Mouse (Mus musculus): ENCODE measurements around the gene Col17a1.

Gene Col17a1

GRCm38 (mm10) chr19:47659765-47660408 lies 32.0 kb downstream of the Col17a1 start:
- peak; percentile 35 for DNase-seq

GRCm38 (mm10) chr19:47658914-47659535 lies 32.9 kb downstream of the Col17a1 start:
- peak; percentile 64 for DNase-seq

DNA sequence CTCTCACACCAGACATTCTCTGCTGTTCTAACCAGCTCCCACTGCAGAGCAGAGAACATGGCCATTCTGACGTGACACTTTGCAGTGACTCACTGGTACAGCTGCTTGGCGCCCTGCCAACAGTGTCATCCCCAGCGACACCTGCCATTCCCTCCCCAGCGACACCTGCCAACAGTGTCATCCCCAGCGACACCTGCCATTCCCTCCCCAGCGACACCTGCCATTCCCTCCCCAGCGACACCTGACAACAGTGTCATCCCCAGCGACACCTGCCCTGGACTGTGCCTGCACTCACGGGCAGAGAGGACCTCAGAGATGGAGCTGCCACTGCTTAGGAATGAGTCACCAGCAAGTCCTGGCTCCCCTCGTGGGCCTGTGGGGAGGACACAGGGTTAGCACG lies 37.0 kb downstream of the Col17a1 start:
- DNase-seq = no peak

- no peak for DNase-seq
Measured at GRCm38 (mm10) chr19:47653173-47653572, 38.7 kb downstream of the Col17a1 start.

DNA sequence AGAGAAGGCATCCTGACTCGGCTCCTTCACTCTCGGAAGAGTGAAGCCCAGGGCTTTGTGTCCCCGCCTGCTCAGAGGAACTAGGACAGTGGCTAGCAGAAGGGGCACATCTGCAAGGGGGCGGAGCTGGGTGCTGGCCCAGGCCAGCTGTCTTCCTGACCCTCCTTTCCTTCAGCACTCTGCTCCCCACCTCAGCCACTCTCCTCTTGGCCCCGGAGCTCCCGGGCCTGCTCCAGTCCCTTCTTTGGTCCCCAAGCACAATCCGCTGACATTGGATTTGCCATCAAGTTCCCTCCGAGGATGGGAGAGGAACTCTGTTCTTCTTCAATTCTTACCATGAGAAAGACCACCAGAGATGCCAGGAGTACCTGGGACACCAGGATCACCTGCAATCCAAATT lies 39.6 kb downstream of the Col17a1 start:
- DNase-seq = no peak

DNA sequence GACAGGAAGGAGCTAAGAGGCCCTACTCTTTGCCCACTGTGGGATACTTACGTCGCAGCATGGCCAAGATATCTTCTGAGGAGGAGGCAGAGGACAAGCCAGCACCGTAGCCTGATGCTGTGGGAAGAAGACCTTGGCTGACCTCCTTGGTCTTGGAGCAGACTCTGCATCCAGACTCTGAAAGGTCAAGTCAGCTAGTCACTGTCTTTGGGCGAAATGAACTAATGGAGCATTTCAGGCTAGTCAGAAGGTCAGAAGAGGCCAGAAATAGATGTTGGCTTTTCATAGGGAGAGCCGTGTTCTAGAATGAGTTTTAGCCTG lies 40.8 kb downstream of the Col17a1 start:
- DNase-seq = no peak

GRCm38 (mm10) chr19:47650366-47651159 lies 41.3 kb downstream of the Col17a1 start:
- no peak for DNase-seq

- DNase-seq = no peak
Measured at GRCm38 (mm10) chr19:47649071-47649470, 42.8 kb downstream of the Col17a1 start.

DNA sequence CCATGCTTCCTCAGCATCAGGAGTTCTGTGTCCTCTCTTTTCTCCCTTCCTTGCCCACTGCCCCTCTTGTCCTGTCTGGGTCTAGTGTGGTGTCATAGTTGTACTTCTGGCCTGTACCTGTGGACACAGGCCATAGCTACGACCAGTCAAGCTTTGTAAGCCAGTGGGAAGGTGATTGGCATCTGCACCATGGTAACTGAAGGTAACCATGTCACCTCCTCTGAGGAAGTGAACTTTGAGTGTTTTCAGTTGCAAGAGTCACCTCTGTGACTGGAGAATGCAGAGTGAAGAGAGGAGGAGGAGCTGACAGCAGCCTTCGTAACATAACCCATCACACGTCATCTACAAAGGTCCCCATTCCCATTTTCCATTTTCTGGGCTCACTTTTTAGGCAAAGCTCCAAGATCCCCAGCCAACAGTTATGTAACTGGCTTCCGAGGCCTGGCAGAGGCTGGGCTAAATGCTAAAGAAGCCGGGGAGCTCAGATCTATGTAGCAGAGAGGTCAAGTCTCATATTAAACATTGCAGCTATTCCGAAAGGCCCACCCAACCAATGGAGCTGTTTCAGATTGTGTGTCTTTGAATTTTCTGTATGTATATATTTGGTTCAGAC lies 45.3 kb downstream of the Col17a1 start:
- DNase-seq = no peak

- DNase-seq = no peak
Measured at GRCm38 (mm10) chr19:47645583-47645982, 46.3 kb downstream of the Col17a1 start.

GRCm38 (mm10) chr19:47643910-47644309 lies 48.0 kb downstream of the Col17a1 start:
- no peak for DNase-seq

DNA sequence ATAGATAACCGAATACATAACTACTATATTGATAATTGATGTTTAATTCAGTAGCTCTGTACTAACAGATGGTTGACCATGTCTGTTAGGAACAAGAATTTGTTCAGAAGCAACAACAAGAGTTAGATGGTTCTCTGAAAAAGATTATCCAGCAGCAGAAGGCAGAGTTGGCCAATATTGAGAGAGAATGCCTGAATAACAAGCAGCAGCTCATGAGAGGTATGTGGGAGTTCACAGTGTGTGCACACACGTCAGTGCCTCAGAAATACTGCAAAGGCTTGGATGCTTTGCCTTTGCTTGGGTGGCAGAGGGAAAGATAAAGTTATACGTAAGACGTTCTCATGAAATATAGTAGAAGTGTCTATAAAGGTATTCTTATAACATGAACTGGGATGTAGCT lies 56.5 kb downstream of the Col17a1 start:
- DNase-seq = no peak

- no peak for DNase-seq
Measured at GRCm38 (mm10) chr19:47631799-47632198, 60.1 kb downstream of the Col17a1 start.

DNA sequence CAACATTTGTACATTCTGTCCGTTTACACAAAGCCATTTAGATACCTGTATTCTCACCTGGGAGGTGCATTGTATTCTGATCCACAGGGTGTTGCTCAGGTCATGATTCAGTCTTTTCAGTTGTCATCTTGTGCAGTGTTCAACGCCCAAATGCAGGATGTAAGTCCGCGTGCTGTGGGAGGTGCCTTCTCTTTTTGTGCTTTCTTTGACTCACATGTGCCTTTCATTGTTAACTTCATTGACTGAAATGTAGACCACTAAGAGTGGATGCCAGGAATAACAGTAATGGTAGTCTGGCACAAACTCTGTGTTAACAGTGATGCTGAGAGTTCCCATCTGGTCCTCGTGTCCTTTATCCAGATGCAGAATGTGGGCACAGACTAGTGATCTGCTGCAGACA lies 61.5 kb downstream of the Col17a1 start:
- DNase-seq = no peak

DNA sequence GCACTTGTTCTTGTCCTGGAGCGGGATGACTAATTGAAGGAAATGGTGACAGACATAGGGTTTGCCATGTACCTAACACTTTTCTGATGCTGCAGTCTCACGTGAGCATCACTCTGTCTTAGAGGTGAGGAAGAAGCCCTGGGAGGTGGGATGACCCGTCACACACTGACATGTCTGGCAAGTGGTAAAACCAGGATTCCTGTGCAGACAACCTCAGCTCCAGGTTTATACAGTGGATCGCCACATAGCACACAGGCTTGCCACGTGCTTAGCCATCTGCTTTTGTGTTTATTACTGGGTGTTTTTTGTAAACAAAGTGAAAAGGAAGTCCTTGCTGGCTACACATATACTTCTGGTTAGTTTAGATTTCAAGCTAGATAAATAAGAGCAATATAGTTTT lies 62.8 kb downstream of the Col17a1 start:
- no peak for DNase-seq

DNA sequence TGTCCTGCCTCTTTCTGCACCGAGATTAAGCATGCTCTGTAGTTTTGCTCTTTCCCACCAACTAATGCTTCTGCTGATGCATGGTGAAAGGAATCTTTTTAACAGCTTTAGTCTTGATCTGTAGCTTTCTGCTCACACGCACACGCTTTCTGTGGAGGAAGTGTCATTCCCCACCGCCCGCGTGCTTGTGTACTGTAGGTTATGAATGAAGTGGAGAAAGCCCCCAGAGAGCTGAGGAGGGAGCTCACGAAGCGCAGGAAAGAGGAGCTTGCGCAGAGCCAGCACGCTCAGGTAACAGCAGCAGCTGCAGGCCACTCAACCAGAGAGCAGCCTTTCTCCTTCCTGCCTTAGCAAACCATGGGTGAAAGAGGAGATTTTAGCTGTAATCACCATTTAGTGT lies 64.4 kb downstream of the Col17a1 start:
- no peak for DNase-seq

DNA sequence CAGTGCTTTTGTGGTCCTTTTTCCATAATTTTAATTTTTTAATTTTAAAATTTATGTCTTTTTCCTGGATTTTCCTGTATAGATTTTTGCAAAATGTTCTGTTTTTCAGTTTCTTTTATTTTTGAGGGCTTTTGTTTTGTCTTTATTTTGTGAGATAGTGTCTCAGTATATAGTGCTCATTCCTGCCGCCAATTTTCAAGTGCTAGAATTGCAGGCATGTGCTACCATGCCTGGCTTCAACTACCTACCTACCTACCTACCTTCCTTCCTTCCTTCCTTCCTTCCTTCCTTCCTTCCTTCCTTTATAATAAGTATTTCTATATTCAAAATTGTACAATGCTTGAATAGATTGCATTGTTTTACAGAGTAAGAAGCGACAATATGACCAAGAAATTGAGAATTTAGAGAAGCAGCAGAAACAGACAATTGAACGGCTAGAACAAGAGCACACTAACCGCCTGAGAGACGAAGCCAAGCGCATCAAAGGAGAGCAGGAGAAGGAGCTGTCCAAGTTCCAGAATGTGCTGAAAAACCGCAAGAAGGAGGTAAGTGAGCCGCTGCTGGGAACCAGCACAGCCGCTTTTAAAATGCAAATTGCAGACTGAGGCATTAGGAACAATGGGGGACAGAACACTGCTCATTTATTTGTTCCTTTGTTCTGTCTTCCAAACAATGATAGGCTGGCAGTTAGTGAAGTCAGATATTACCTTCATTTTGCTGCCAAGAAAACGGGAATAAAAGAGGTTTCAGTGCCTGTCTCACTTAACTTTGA lies 66.8 kb downstream of the Col17a1 start:
- DNase-seq = no peak

GRCm38 (mm10) chr19:47621478-47621877 lies 70.4 kb downstream of the Col17a1 start:
- no peak for DNase-seq

GRCm38 (mm10) chr19:47613442-47613841 lies 78.5 kb downstream of the Col17a1 start:
- no peak for DNase-seq

DNA sequence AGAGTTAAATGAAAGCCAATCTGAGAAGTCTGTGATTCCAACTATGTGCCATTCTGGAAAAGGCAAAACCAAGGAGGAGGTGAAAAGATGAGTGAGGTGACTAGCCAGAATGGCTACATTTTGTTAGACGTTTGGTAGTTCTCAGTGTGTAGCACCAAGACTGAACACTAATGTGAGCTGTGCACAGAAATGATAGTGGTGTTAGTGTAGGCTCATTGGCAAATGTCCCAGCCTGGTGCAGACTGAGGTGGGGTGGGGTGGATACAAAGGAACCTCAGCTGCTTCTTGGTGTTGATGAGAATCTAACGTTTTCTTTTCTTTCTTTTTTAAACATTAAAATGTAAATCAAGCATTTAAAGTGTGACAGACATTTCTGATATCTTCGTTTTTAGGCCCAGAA lies 83.4 kb downstream of the Col17a1 start:
- DNase-seq = peak; percentile 23

Data from lung, postnatal 36 days (tissue).